Mouse (Mus musculus): ENCODE measurements around the gene Abcd4. TPM values are rescaled to one million over a fixed set of nuclear protein-coding genes. Genes with fewer than 3 reads are reported as not detected.

Gene Abcd4
- polyA plus RNA-seq, 1 experiment from 2014 or later, result 15.5 TPM

GRCm38 (mm10) chr12:84581285-84581684 lies 35.9 kb downstream of the Abcd4 start:
- 94% methylated on average over 2 of the region's 2 CpGs for WGBS
- Histone ChIP-seq H3K27ac (ENCODE audit: low read length) (no peak overlapping the region), H3K36me3 (ENCODE audit: control insufficient read depth, insufficient read depth) (no peaks in the 10 kb centered on the region), H3K4me3 (replicated peaks; ENCODE audit: low read length) (no peak overlapping the region), H3K4me2 (ENCODE audit: low read length) (no peak overlapping the region), H3K9me3 (ENCODE audit: control insufficient read depth, low read length) (no peaks in the 10 kb centered on the region), H3K27me3 (replicated peaks; ENCODE audit: control insufficient read depth, insufficient read depth, low read length) (no peaks in the 10 kb centered on the region), H3K4me1 (replicated peaks; ENCODE audit: control insufficient read depth, insufficient read depth, low read length) (no peaks in the 10 kb centered on the region), H3K9ac (replicated peaks; ENCODE audit: low read depth, low read length) (no peak overlapping the region)
- no peak for ATAC-seq

DNA sequence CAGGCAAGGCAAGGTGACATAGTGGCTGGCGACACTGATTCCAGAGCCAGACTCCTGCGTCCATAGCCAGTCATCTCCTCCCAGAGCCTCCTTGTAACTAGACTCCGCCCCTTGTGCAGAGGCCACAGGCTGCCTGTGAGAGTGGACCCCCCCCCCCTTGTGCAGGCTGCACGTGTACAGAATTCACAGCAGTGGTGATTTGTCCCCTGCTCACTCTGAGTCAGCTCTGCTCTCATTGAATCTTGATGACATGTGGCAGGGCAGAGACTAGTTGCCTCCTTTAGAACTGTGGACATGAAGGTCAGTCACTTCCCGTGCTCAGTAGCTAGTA lies 38.8 kb downstream of the Abcd4 start:
- Histone ChIP-seq H3K27ac (ENCODE audit: low read length) (no peak overlapping the region), H3K4me2 (ENCODE audit: low read length) (no peak overlapping the region), H3K27me3 (replicated peaks; ENCODE audit: control insufficient read depth, insufficient read depth, low read length) (peaks cover 12% of the 10 kb centered on the region), H3K36me3 (ENCODE audit: control insufficient read depth, insufficient read depth) (no peaks in the 10 kb centered on the region), H3K9ac (replicated peaks; ENCODE audit: low read depth, low read length) (no peak overlapping the region), H3K4me3 (replicated peaks; ENCODE audit: low read length) (no peak overlapping the region), H3K4me1 (replicated peaks; ENCODE audit: control insufficient read depth, insufficient read depth, low read length) (no peaks in the 10 kb centered on the region), H3K9me3 (ENCODE audit: control insufficient read depth, low read length) (no peaks in the 10 kb centered on the region)
- 39% methylated on average over 5 of the region's 5 CpGs for WGBS
- no peak for ATAC-seq

- H3K4me1 ChIP-seq (replicated peaks; ENCODE audit: control insufficient read depth, insufficient read depth, low read length), result no peaks in the 10 kb centered on the region
Measured at GRCm38 (mm10) chr12:84577768-84578439, 39.3 kb downstream of the Abcd4 start.

DNA sequence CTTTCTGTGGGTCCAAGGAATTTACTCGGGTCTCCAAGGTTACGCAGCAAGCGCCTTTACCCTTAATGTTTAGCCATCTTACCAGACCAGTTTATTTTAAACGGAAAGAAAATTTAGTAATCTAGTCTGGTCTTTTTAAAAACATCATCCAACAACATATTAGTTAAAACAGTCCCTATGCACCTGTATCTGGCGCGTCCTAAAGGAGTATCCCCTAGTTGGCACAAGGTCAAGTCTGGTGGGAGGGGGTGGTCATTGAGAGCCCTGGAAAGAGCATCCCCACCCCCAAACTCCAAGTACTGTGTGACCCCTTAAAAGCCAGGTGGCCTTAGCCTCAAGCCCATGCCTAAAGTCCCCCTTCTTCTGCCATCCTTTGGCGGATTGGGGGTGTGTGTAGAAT lies 44.1 kb downstream of the Abcd4 start:
- peaks cover 49% of the 10 kb centered on the region for H3K27me3 ChIP-seq (replicated peaks; ENCODE audit: control insufficient read depth, insufficient read depth, low read length)
- 21% methylated on average over 7 of the region's 7 CpGs for WGBS
- ATAC-seq, result no peak
- H3K36me3 ChIP-seq (ENCODE audit: control insufficient read depth, insufficient read depth), result no peaks in the 10 kb centered on the region
- H3K4me2 ChIP-seq (ENCODE audit: low read length), result no peak overlapping the region
- H3K4me3 ChIP-seq (replicated peaks; ENCODE audit: low read length), result no peak overlapping the region
- H3K27ac ChIP-seq (ENCODE audit: low read length), result no peak overlapping the region
- no peaks in the 10 kb centered on the region for H3K9me3 ChIP-seq (ENCODE audit: control insufficient read depth, low read length)
- peaks cover 23% of the 10 kb centered on the region for H3K4me1 ChIP-seq (replicated peaks; ENCODE audit: control insufficient read depth, insufficient read depth, low read length)
- no peak overlapping the region for H3K9ac ChIP-seq (replicated peaks; ENCODE audit: low read depth, low read length)

More at GRCm38 (mm10) chr12:84577768-84578439, 39.3 kb downstream of the Abcd4 start:
- Histone ChIP-seq H3K27ac (ENCODE audit: low read length) (no peak overlapping the region), H3K27me3 (replicated peaks; ENCODE audit: control insufficient read depth, insufficient read depth, low read length) (peaks cover 16% of the 10 kb centered on the region), H3K4me2 (ENCODE audit: low read length) (no peak overlapping the region), H3K9ac (replicated peaks; ENCODE audit: low read depth, low read length) (no peak overlapping the region), H3K4me3 (replicated peaks; ENCODE audit: low read length) (no peak overlapping the region), H3K9me3 (ENCODE audit: control insufficient read depth, low read length) (no peaks in the 10 kb centered on the region), H3K36me3 (ENCODE audit: control insufficient read depth, insufficient read depth) (no peaks in the 10 kb centered on the region)
- WGBS, result 59% methylated on average over 11 of the region's 11 CpGs
- no peak for ATAC-seq

GRCm38 (mm10) chr12:84572341-84572720 lies 44.9 kb downstream of the Abcd4 start:
- peaks cover 57% of the 10 kb centered on the region for H3K27me3 ChIP-seq (replicated peaks; ENCODE audit: control insufficient read depth, insufficient read depth, low read length)
- H3K4me3 ChIP-seq (replicated peaks; ENCODE audit: low read length), result no peak overlapping the region

GRCm38 (mm10) chr12:84571466-84572340 lies 45.5 kb downstream of the Abcd4 start:
- Histone ChIP-seq H3K4me3 (replicated peaks; ENCODE audit: low read length) (no peak overlapping the region), H3K4me1 (replicated peaks; ENCODE audit: control insufficient read depth, insufficient read depth, low read length) (peaks cover 23% of the 10 kb centered on the region), H3K27ac (ENCODE audit: low read length) (no peak overlapping the region), H3K36me3 (ENCODE audit: control insufficient read depth, insufficient read depth) (no peaks in the 10 kb centered on the region), H3K9me3 (ENCODE audit: control insufficient read depth, low read length) (no peaks in the 10 kb centered on the region), H3K9ac (replicated peaks; ENCODE audit: low read depth, low read length) (no peak overlapping the region), H3K4me2 (ENCODE audit: low read length) (no peak overlapping the region), H3K27me3 (replicated peaks; ENCODE audit: control insufficient read depth, insufficient read depth, low read length) (peaks cover 60% of the 10 kb centered on the region)
- WGBS, result 3% methylated on average over 43 of the region's 43 CpGs
- ATAC-seq, result no peak

More at GRCm38 (mm10) chr12:84572341-84572720, 44.9 kb downstream of the Abcd4 start:
- peaks cover 23% of the 10 kb centered on the region for H3K4me1 ChIP-seq (replicated peaks; ENCODE audit: control insufficient read depth, insufficient read depth, low read length)
- H3K27ac ChIP-seq (ENCODE audit: low read length), result no peak overlapping the region
- H3K4me2 ChIP-seq (ENCODE audit: low read length), result no peak overlapping the region
- H3K9ac ChIP-seq (replicated peaks; ENCODE audit: low read depth, low read length), result no peak overlapping the region
- WGBS, result 9% methylated on average over 7 of the region's 7 CpGs
- no peak for ATAC-seq
- H3K36me3 ChIP-seq (ENCODE audit: control insufficient read depth, insufficient read depth), result no peaks in the 10 kb centered on the region
- no peaks in the 10 kb centered on the region for H3K9me3 ChIP-seq (ENCODE audit: control insufficient read depth, low read length)

- H3K4me2 ChIP-seq (ENCODE audit: low read length), result no peak overlapping the region
- H3K27ac ChIP-seq (ENCODE audit: low read length), result no peak overlapping the region
- H3K4me1 ChIP-seq (replicated peaks; ENCODE audit: control insufficient read depth, insufficient read depth, low read length), result peaks cover 23% of the 10 kb centered on the region
- no peaks in the 10 kb centered on the region for H3K9me3 ChIP-seq (ENCODE audit: control insufficient read depth, low read length)
- no peak overlapping the region for H3K9ac ChIP-seq (replicated peaks; ENCODE audit: low read depth, low read length)
- H3K36me3 ChIP-seq (ENCODE audit: control insufficient read depth, insufficient read depth), result no peaks in the 10 kb centered on the region
- H3K27me3 ChIP-seq (replicated peaks; ENCODE audit: control insufficient read depth, insufficient read depth, low read length), result peaks cover 60% of the 10 kb centered on the region
- no peak overlapping the region for H3K4me3 ChIP-seq (replicated peaks; ENCODE audit: low read length)
- WGBS, result 4% methylated on average over 34 of the region's 34 CpGs
- no peak for ATAC-seq
Measured at GRCm38 (mm10) chr12:84570694-84571415, 46.4 kb downstream of the Abcd4 start.

DNA sequence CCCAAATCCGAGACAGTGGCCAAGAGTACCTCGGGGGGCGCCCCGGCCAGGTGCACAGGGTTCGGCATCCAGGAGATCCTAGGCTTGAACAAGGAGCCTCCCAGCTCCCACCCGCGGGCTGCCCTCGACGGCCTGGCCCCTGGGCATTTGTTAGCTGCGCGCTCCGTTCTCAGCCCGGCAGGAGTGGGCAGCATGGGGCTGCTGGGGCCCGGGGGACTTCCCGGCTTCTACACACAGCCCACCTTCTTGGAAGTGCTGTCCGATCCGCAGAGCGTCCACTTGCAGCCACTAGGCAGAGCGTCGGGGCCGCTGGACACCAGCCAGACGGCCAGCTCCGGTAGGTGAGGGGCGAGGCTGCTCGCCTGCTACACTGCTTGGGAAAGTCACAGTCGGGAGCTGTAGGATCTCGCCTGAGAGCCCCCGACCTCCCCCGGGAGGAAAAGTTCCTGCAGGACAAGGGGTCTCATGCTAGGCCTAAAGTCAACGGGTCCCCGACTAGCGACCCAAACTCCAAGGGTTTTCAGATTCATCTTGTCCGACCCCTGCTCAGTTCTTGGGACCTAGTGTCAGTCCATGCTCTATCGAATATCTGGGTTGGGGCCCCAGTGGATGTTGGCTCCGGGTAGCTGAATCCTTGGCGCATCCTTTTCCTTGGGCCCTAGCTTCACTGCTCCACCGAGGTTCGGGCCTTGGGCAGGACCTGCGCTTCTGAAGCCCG lies 47.1 kb downstream of the Abcd4 start:
- no peak; the same call in 1 of the 2 replicates for ATAC-seq
- Histone ChIP-seq H3K4me3 (replicated peaks; ENCODE audit: low read length) (no peak overlapping the region; the same call in 1 of the 2 replicates), H3K27me3 (replicated peaks; ENCODE audit: control insufficient read depth, insufficient read depth, low read length) (peaks cover 60% of the 10 kb centered on the region), H3K36me3 (ENCODE audit: control insufficient read depth, insufficient read depth) (no peaks in the 10 kb centered on the region), H3K4me1 (replicated peaks; ENCODE audit: control insufficient read depth, insufficient read depth, low read length) (peaks cover 23% of the 10 kb centered on the region), H3K4me2 (ENCODE audit: low read length) (no peak overlapping the region), H3K27ac (ENCODE audit: low read length) (no peak overlapping the region), H3K9me3 (ENCODE audit: control insufficient read depth, low read length) (no peaks in the 10 kb centered on the region), H3K9ac (replicated peaks; ENCODE audit: low read depth, low read length) (no peak overlapping the region)
- 2% methylated on average over 40 of the region's 40 CpGs for WGBS

Data from forebrain, embryonic 16.5 days (tissue).